Mouse (Mus musculus) G1E-ER4 (cell line): ENCODE data around the gene Snu13. TPM values are rescaled to one million over a fixed set of nuclear protein-coding genes. Genes with fewer than 3 reads are reported as not detected.

Experiments
- GATA1 ChIP-seq: IDR thresholded peaks from one replicate; pipeline ENCODE4 v1.8.0; 2012; ENCODE audit warnings: low read length, inconsistent platforms
- polyA plus RNA-seq: library from polyadenylated mRNA; stranded (reverse); fragments of >175 nt; gene quantifications from 2 replicates; pipeline ENCODE4 v1.2.3, GENCODE M21; 2012

The Snu13 gene
- 25.8 and 229 TPM in 2 replicates for polyA plus RNA-seq

- TF ChIP-seq GATA1: no peak
Measured at GRCm38 (mm10) chr15:82047080-82047883, at the start of gene Snu13. Gene Snu13, minus strand, starts transcription at chr15:82047598.

DNA sequence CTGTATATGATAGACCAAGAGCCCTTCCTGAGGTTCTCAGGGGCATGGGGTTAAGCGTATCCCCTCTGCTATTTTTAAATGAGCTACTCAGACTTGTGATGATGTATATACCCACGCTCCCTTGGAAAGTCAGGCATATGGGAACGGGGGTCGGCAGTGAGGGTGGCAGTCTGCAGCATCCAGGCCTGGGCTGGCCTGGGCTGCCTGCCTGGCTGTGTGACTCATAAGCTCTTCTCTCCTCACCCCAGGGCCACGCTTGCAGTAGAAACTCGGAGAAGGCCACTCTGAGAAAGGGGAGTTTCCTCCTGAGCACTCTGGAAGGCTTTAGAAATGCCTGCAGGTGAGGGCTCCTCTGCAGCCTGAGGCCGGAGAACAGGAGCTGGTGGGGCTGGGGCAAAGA is 43.7 kb upstream of the Snu13 start:
- no peak for TF ChIP-seq GATA1

DNA sequence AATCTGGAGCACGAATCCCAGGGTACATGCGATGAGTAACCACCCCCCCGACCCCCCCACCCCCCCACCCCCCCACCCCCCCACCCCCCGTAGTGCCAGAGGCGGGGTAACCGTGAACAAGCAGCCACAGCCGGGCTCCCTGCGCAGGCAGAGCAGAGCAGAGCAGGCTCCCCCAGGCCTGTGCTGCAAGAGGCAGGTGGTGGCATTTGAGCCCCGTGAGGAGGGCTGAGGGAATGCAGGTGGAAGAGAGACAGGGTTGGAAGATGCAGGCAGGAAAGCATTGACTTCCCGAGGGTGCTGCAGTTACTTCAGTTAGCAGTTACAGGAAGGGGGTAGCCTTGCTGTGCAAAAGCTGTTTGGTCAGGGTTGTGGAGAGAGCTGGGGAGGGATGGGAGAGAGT is 39.9 kb upstream of the Snu13 start:
- no peak for TF ChIP-seq GATA1

DNA sequence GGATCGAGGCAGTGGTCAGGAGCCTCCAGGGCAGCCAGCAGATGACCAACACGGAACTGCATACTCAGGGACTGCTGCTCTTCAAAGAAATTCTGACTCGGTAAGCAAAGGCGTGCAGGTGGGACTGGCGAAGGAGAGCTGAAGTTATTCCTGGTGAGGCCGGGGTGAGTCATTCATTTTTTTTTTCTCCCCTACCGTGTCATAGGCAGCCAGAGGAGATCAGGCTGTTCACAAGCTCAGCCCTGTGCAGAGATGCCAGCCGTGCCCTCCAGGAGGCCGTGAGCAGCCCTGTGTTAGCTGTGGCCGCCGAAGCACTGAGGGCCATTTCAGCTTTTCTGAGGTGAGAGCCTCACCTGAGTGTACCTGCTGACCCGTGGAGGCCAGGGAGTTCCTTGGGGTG is 38.7 kb upstream of the Snu13 start:
- no peak for TF ChIP-seq GATA1

DNA sequence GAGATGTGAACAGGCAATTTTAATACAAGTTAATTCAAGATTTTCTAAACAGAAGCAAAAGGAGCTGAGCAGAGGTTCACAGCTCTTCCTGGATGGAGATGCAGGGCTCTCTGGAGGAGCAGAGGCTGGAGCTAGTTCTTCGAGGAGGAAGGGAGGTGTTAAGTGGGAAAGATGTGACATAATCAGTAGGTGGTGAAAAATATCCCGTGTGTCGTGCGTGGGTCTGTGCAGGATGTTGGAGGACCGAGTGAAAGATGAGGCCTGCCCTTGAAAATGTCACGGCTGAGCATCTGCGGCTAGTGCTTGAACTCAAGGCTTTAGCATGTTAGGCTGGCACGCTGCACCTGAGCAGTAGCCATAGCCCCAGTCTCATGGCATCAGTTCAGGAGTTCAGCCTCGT is 38.2 kb upstream of the Snu13 start:
- TF ChIP-seq GATA1: no peak

DNA sequence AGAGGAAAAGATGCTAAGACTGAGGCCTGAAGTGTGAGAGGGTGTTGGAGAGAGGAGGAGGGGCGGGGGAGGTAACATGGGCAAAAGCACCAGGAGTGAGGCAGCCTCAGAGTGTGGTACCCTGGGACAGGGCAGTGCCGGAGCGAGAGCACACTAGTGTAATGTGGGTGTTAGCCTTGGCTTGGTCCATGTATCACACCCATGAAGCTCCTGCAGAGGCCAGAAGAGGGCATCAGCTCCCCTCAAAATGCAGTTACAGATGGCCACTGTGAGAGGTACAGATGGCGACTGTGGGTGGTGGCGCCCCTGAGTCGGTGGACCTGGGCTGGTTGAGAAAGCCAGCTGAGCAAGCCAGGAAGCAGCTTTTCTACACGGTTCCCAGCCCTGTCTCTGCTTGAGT is 33.8 kb upstream of the Snu13 start:
- TF ChIP-seq GATA1: no peak

GRCm38 (mm10) chr15:82079883-82080282 is 32.5 kb upstream of the Snu13 start:
- TF ChIP-seq GATA1: no peak

GRCm38 (mm10) chr15:82073490-82073889 is 26.1 kb upstream of the Snu13 start:
- TF ChIP-seq GATA1: no peak

- no peak for TF ChIP-seq GATA1
Measured at GRCm38 (mm10) chr15:82071816-82072469, 24.5 kb upstream of the Snu13 start.

DNA sequence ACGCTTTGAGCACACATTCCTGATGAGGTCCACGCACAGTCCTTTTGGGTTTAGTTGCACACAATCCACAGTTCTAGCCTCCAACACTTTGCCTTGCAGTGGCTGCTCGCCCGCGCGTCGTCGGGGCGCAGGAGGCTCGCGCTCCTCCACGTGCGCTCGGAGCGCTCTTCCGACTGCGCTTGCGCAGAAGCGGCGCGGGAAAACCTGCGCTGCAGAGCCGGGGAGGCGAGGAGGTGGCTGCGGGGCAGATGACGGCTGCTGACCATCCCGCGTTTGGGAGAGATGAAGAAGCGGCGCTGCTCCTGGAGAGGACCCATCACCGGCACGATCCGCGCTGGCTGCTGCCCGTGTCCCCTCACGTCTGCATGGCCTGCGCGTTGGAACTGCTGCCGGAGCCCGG is 22.5 kb upstream of the Snu13 start, which contains the start of gene Mei1:
TSS of gene Mei1 (plus strand) at position 99 of the 400 bp plus-strand sequence.
- no peak for TF ChIP-seq GATA1

- no peak for TF ChIP-seq GATA1
Measured at GRCm38 (mm10) chr15:82065511-82065910, 18.1 kb upstream of the Snu13 start.

DNA sequence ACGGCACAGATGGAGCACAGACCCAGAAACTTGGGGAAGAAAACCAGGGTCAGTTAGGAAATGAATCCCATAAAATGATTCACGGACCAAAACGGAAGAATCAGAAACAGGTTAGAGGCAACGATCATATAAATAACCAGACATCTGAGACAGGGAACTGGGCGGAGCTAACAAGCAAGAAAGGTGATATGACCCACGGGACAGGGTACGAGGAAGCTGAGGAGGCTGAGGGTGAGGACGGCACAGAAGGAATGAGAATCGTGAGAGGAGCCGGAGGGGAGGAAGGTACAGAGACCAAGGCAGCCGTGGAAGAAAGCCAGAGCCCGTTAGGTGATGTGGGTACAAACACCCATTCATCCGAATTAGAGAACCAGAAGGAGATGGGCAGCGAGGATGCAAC is 16.5 kb upstream of the Snu13 start:
- no peak for TF ChIP-seq GATA1

DNA sequence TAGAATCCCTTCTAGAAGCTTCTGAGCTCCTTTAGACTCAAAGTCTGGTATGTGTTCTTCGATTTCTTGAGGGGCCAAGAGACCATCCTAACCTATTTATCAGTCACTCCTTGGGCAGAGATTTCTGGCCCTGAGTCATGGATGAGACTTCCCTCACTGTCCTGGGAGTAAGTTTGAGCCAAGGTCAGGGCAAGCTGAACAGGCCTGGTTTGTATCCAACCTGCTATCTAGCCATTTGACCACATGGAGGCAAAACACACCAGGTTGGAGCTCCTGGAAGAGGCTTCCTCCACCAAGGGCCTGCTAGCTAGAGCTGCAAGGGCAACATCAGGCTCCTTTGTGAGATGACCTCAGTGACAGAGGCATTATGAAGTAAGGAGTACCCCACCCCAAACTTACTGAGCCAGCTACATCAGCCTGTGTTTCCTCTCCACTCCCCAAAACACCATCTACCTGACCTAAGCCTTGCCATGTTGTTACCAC is 11.4 kb upstream of the Snu13 start, which contains the start of gene 4930407I10Rik:
TSS of gene 4930407I10Rik (plus strand) at position 433 of the 483 bp plus-strand sequence.
- TF ChIP-seq GATA1: no peak

GRCm38 (mm10) chr15:82052544-82052943 is 5.1 kb upstream of the Snu13 start:
- no peak for TF ChIP-seq GATA1

- no peak for TF ChIP-seq GATA1
Measured at GRCm38 (mm10) chr15:82046246-82046891, 1.0 kb downstream of the Snu13 start.

GRCm38 (mm10) chr15:82044166-82044784 is 3.1 kb downstream of the Snu13 start:
- TF ChIP-seq GATA1: no peak
